Mouse (Mus musculus) CD4-positive naive resting alpha-beta T cell, adult 76 days (primary cell): ENCODE results near the gene Olfr113. TPM values are rescaled to one million over a fixed set of nuclear protein-coding genes. Genes with fewer than 3 reads are reported as not detected.

Experiments
- total RNA-seq: library from RNA; stranded (reverse); gene quantifications from one replicate; pipeline ENCODE4 v1.2.4, GENCODE M21; 2023

The Olfr113 gene
- not detected for total RNA-seq

DNA sequence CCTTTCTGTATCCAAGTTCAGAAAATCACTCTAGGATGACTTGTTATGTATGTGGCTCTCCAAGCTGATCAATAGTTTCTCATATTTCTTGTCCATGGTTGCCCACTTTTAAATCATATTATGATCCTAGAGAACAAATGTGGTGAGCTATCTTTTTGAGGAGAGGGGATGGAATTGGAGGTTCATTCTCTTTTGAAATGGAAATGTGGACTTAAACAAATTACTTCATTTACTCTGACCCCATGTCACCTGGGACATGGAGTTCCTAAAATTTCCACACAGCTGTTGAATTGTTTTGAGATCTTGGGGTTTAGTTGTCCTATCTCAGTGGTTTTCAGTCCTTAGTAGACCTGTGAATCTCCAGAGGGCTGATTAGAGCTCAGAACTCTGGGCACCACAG lies at the start of gene Olfr113:
Gene Olfr113 (minus strand): TSS at position 101 of the 400 bp plus-strand sequence.

DNA sequence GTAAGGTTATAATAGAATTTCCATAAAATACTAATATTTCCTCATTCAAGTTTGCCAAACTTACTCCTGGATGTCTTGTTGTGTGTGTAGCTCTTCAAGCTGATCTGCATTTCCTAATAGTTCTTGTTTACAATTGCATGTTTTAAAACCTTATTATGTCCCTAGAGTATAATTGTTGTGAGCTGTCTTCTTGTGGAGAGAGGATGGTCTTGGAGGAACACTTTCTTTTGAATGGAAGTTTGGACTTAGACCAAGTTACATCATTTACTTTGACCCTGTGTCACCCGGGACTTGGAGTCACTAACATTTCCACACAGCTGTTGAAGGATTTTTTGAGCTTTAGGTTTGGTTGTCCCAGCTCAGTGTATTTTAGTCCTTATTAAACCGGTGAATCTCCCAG lies 49.5 kb upstream of the Olfr113 start, which contains the start of the genes Olfr115 and Olfr116:
Gene Olfr115 (minus strand): TSS at position 101 of the 400 bp plus-strand sequence.
Gene Olfr116 (minus strand): TSS at position 191 of the 400 bp plus-strand sequence.

DNA sequence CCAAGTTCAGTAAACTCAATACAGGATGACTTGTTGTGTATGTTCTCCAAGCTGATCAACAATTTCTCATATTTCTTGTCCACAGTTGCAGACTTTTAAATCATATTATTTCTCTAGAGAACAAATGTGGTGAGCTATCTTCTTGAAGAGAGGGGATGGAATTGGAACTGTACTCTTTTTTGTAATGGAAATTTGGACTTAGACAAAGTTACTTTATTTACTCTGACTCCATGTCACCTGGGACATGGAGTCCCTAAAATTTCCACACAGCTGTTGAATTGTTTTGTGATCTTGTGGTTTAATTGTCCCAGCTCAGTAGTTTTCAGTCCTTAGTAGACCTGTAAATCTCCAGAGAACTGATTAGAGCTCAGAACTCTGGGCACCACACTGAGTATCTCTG lies 15.2 kb upstream of the Olfr113 start, which contains the start of gene Olfr114:
Gene Olfr114 (minus strand): TSS at position 101 of the 400 bp plus-strand sequence.

DNA sequence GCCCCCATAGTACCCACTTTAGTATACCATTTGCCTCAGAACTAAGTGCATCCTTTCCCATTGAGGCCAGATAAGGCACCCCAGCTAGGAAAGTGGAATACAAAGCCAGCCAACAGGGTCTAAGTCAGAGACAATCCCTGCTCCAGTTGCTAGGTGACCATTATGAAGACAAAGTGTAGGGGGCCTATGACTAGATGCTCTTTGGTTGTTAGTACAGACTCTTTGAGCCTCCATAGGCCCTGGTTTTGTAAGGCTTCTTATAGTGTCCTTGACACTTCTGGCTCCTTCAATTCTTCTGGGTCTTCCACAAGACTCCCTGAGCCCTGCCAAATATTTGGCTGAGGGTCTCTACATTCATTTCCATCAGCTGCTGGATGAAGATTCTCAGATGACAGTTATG lies 8.1 kb downstream of the Olfr113 start, which contains the start of gene Olfr112:
Gene Olfr112 (minus strand): TSS at position 101 of the 400 bp plus-strand sequence.

Other genes starting within 250 kb of the Olfr113 start
- not detected for gene Olfr103, start 238.0 kb downstream of the Olfr113 start, total RNA-seq
- not detected for gene Olfr104-ps, start 218.1 kb downstream of the Olfr113 start, total RNA-seq
- not detected for gene Olfr105-ps, start 198.6 kb downstream of the Olfr113 start, total RNA-seq
- gene Olfr106-ps, start 187.3 kb downstream of the Olfr113 start, total RNA-seq, result not detected
- gene Olfr107, start 178.4 kb downstream of the Olfr113 start, total RNA-seq, result not detected
- gene Olfr108, start 132.2 kb downstream of the Olfr113 start, total RNA-seq, result not detected
- gene Olfr109, start 118.7 kb downstream of the Olfr113 start, total RNA-seq, result not detected
- gene H2-M2, start 94.1 kb downstream of the Olfr113 start, total RNA-seq, result 0.44 TPM
- gene Olfr110, start 85.2 kb downstream of the Olfr113 start, total RNA-seq, result not detected
- not detected for gene Olfr111, start 69.6 kb downstream of the Olfr113 start, total RNA-seq
- gene Olfr112, start 8.2 kb downstream of the Olfr113 start, total RNA-seq, result not detected
- gene Olfr114, start 15.1 kb upstream of the Olfr113 start, total RNA-seq, result not detected
- gene Olfr115, start 49.4 kb upstream of the Olfr113 start, total RNA-seq, result not detected
- gene Olfr116, start 49.5 kb upstream of the Olfr113 start, total RNA-seq, result not detected
- not detected for gene Olfr117, start 86.1 kb upstream of the Olfr113 start, total RNA-seq
- not detected for gene Olfr118, start 89.3 kb upstream of the Olfr113 start, total RNA-seq
- gene Olfr119, start 118.9 kb upstream of the Olfr113 start, total RNA-seq, result not detected
- gene Olfr120, start 144.1 kb upstream of the Olfr113 start, total RNA-seq, result not detected
- gene Olfr121, start 171.2 kb upstream of the Olfr113 start, total RNA-seq, result not detected
- gene Olfr122, start 190.9 kb upstream of the Olfr113 start, total RNA-seq, result not detected
- gene Olfr123, start 215.9 kb upstream of the Olfr113 start, total RNA-seq, result not detected
- not detected for gene Olfr124, start 222.2 kb upstream of the Olfr113 start, total RNA-seq